ENCODE assay signal across 38 mouse cellular contexts in the genomic region with DNA sequence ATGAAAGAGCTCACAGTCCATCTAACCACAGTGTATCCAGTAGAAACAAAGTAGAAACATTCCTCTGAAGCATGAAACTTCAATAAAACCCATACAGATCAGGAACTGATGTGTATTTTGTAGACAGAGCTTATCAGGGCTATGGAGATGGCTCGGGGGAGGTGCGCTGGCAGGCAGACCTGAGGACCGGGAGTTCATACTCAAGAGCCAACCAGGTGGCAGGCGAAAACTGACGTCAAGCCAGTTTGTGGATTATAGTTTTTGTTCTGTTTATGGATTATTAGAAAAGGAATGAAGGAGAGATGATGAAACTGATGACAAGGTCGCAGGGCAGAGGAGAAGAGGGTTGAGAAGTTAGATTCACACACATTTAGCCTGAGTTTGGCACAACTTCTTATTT. TPM values are rescaled to one million over a fixed set of nuclear protein-coding genes. Genes with fewer than 3 reads are reported as not detected.
"Had no signal": no experiment of that assay in that cellular context is flagged by ENCODE, and none has a peak within 500 bp of the region (broad histone marks: within the 10 kb centered on the region; RNA-seq: fewer than 3 reads in every experiment).

No protein-coding gene starts in this region.

- H3K27me3 ChIP-seq: embryonic facial prominence, embryonic 12.5 days; embryonic facial prominence, embryonic 13.5 days; embryonic facial prominence, embryonic 15.5 days; forebrain, embryonic 12.5 days; forebrain, embryonic 13.5 days; forebrain, embryonic 15.5 days had no signal

- H3K27ac ChIP-seq: embryonic facial prominence, embryonic 10.5 days; embryonic facial prominence, embryonic 12.5 days; embryonic facial prominence, embryonic 13.5 days; embryonic facial prominence, embryonic 15.5 days; forebrain, embryonic 12.5 days; forebrain, embryonic 13.5 days; forebrain, embryonic 15.5 days; gastrocnemius, adult 2 months; heart, embryonic 10.5 days had no signal

- H3K9ac ChIP-seq: embryonic facial prominence, embryonic 12.5 days; embryonic facial prominence, embryonic 13.5 days; embryonic facial prominence, embryonic 15.5 days; forebrain, embryonic 12.5 days; forebrain, embryonic 13.5 days; forebrain, embryonic 15.5 days; forebrain, postnatal 0 days had no signal

- DNase-seq: cerebellum, adult 2 months; cerebellum, adult 8-10 months; cerebellum, adult 9-10 months; cerebellum, adult 9-11 months; cerebellum, postnatal 10 days; cerebellum, postnatal 14 days; cerebellum, postnatal 25 days; cerebellum, postnatal 36 days; embryo, embryonic 11 days; forebrain, postnatal 0 days; gastrocnemius, adult 2 months; gastrocnemius, postnatal 10 days; gastrocnemius, postnatal 14 days; gastrocnemius, postnatal 25 days; gastrocnemius, postnatal 36 days; heart, adult 18-20 months had no signal

- H3K36me3 ChIP-seq: embryonic facial prominence, embryonic 10.5 days; embryonic facial prominence, embryonic 12.5 days; embryonic facial prominence, embryonic 13.5 days; embryonic facial prominence, embryonic 15.5 days; forebrain, embryonic 12.5 days; forebrain, embryonic 15.5 days; heart, embryonic 10.5 days had no signal

- H3K4me1 ChIP-seq: embryonic facial prominence, embryonic 10.5 days; embryonic facial prominence, embryonic 12.5 days; embryonic facial prominence, embryonic 13.5 days; embryonic facial prominence, embryonic 15.5 days; forebrain, embryonic 12.5 days; forebrain, embryonic 13.5 days; forebrain, embryonic 15.5 days; heart, embryonic 10.5 days had no signal

- H3K4me2 ChIP-seq: embryonic facial prominence, embryonic 12.5 days; embryonic facial prominence, embryonic 13.5 days; embryonic facial prominence, embryonic 15.5 days; forebrain, embryonic 12.5 days; forebrain, embryonic 13.5 days; forebrain, embryonic 15.5 days had no signal

- ATAC-seq: forebrain, embryonic 13.5 days; forebrain, embryonic 14.5 days; forebrain, embryonic 15.5 days; forebrain, embryonic 16.5 days; forebrain, postnatal 0 days had no signal

- H3K9me3 ChIP-seq: embryonic facial prominence, embryonic 10.5 days; embryonic facial prominence, embryonic 12.5 days; embryonic facial prominence, embryonic 13.5 days; embryonic facial prominence, embryonic 15.5 days; forebrain, embryonic 12.5 days; forebrain, embryonic 13.5 days; forebrain, embryonic 15.5 days; heart, embryonic 10.5 days had no signal

- H3K4me3 ChIP-seq: embryonic facial prominence, embryonic 10.5 days; embryonic facial prominence, embryonic 12.5 days; embryonic facial prominence, embryonic 13.5 days; embryonic facial prominence, embryonic 15.5 days; erythroblast, embryonic 14.5 days; forebrain, embryonic 12.5 days; forebrain, embryonic 13.5 days; forebrain, embryonic 15.5 days; gastrocnemius, adult 2 months; heart, embryonic 10.5 days had no signal

RNA-seq across cellular contexts. Expression of a gene that starts 54.7 kb away (rescaled TPM):
- total RNA-seq: common myeloid progenitor, adult 5-6 weeks; forebrain, postnatal 0 days; gastrocnemius, adult 18-20 months; gastrocnemius, adult 2 months; gastrocnemius, adult 8-10 months; gastrocnemius, postnatal 10 days; gastrocnemius, postnatal 14 days; gastrocnemius, postnatal 25 days; gastrocnemius, postnatal 36 days; gastrocnemius, postnatal 4 days; granulocyte monocyte progenitor cell, adult 5-6 weeks; heart, adult 18-20 months; heart, adult 8-10 months had no signal
- polyA plus RNA-seq: cerebellum, adult 2 months; cortical plate, adult 2 months; embryonic facial prominence, embryonic 10.5 days; embryonic facial prominence, embryonic 11.5 days; embryonic facial prominence, embryonic 12.5 days; embryonic facial prominence, embryonic 13.5 days; embryonic facial prominence, embryonic 14.5 days; embryonic facial prominence, embryonic 15.5 days; forebrain, embryonic 12.5 days; forebrain, embryonic 13.5 days; forebrain, embryonic 14.5 days; forebrain, embryonic 15.5 days; forebrain, embryonic 16.5 days; forebrain, postnatal 0 days; frontal cortex, adult 2 months; gonadal fat pad, adult 2 months; heart, embryonic 10.5 days had no signal
